Mouse (Mus musculus): ENCODE measurements at regions not wholly inside any gene's neighbourhood (a gene's known extent, or its start where the extent isn't known, plus 50 kb on each side); places are given as distances from the start of the nearest gene placed in this dataset.

DNA sequence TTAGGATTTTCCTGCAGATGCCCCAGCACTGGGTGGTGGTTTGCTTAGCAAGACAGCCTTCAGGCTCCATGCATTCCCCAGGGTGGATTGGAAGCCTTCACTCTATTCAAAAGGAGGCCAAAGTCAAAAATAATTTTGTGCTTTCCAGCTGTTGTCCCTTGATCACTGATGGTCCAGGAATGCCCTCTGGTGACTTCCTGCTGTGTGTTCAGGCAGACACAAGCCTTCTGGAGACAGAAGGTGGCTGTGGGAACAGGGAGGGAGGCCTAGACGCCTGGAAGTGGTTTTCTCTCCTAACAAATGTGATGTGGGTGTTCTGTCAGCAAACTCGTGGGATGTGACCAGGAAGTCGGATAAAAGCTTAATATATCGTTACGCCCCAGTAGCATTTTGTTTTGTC lies 81.3 kb downstream of the Atp6ap1l start:
- no peak overlapping the region for H3K4me3 ChIP-seq (replicated peaks)
- H3K4me2 ChIP-seq, result no peak overlapping the region
- H3K36me3 ChIP-seq, result no peaks in the 10 kb centered on the region
- no peak overlapping the region for H3K9ac ChIP-seq
- no peaks in the 10 kb centered on the region for H3K27me3 ChIP-seq
- no peaks in the 10 kb centered on the region for H3K4me1 ChIP-seq (replicated peaks)
- ATAC-seq (ENCODE audit: low read depth), result no peak
- H3K9me3 ChIP-seq (replicated peaks), result no peaks in the 10 kb centered on the region
- 48% methylated on average over 5 of the region's 5 CpGs for WGBS (ENCODE audit: insufficient replicate concordance)
- H3K27ac ChIP-seq, result no peak overlapping the region
- DNase-seq, result no peak

- Histone ChIP-seq H3K4me3 (replicated peaks) (no peak overlapping the region), H3K4me1 (replicated peaks) (no peaks in the 10 kb centered on the region), H3K9ac (no peak overlapping the region), H3K27ac (no peak overlapping the region), H3K36me3 (no peaks in the 10 kb centered on the region), H3K27me3 (no peaks in the 10 kb centered on the region), H3K4me2 (no peak overlapping the region), H3K9me3 (replicated peaks) (no peaks in the 10 kb centered on the region)
- WGBS (ENCODE audit: insufficient replicate concordance), result 78% methylated on average over 4 of the region's 4 CpGs
- ATAC-seq (ENCODE audit: low read depth), result no peak
- DNase-seq, result no peak
Observed at GRCm38 (mm10) chr13:90821898-90822297, 83.3 kb downstream of the Atp6ap1l start.

DNA sequence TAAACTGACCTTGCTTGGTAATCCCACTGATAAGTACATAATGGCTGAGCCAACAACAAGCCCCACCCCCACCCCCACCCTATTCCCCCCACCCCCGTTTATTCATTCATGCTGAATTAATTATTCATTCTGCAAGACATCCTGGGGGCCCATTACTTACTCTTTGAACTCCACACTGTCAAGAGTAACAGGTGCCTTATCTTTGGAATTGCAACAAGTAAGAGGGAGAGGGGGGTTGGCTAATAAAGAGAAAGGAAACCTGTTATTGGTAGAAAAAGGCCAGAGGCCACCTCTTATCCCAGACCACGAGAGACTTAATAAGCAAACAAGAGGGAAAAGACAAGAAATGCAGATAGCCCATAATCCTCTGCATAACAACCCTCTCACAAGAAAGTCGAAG lies 84.7 kb downstream of the Atp6ap1l start:
- H3K27ac ChIP-seq, result no peak overlapping the region
- H3K36me3 ChIP-seq, result no peaks in the 10 kb centered on the region
- H3K4me2 ChIP-seq, result no peak overlapping the region
- no peak overlapping the region for H3K4me3 ChIP-seq (replicated peaks)
- no peaks in the 10 kb centered on the region for H3K9me3 ChIP-seq (replicated peaks)
- no peaks in the 10 kb centered on the region for H3K4me1 ChIP-seq (replicated peaks)
- DNase-seq (no peak), ATAC-seq (ENCODE audit: low read depth) (no peak)
- 32% methylated on average over 3 of the region's 3 CpGs for WGBS (ENCODE audit: insufficient replicate concordance)
- H3K9ac ChIP-seq, result no peak overlapping the region
- H3K27me3 ChIP-seq, result no peaks in the 10 kb centered on the region

- ATAC-seq (ENCODE audit: low read depth) (no peak), DNase-seq (no peak)
- no peak overlapping the region for H3K27ac ChIP-seq
- WGBS (ENCODE audit: insufficient replicate concordance), result 50% methylated on average over 7 of the region's 7 CpGs
- H3K36me3 ChIP-seq, result no peaks in the 10 kb centered on the region
- no peaks in the 10 kb centered on the region for H3K27me3 ChIP-seq
- no peaks in the 10 kb centered on the region for H3K4me1 ChIP-seq (replicated peaks)
- H3K4me2 ChIP-seq, result no peak overlapping the region
- no peaks in the 10 kb centered on the region for H3K9me3 ChIP-seq (replicated peaks)
- no peak overlapping the region for H3K4me3 ChIP-seq (replicated peaks)
- no peak overlapping the region for H3K9ac ChIP-seq
Observed at GRCm38 (mm10) chr13:90819934-90820333, 85.2 kb downstream of the Atp6ap1l start.

DNA sequence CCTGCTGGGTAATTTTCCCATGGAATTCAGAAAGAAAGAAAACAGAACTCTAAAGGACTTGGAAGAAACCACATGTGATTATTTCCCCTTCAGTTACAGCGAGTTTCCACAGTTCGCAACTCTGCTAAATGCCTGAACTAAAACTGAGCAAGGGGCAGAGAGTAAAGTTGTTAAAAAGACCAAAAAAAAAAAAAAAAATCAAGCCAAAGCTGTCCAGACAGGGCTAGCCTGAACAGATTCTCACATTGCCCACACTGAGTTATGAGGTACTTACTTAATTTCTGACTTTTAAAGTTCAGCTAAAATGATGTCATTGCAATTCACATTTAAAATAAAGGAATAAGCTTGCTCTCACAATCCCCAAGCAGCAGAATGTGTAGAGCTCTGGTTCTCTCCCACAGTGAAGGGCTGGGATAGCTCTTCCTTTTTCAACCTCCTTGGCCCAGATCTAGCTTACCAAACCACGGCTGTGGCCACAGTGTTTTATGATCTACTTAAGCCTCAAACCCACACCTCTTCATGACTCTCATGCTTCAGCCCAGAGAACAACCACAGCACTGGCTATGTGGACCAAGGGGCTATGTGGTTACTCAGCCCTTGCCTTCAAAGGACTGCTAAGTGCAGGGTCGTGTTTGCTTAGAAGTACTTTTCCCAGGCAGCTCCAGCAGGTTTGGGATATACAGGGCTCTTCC lies 90.8 kb downstream of the Atp6ap1l start:
- Histone ChIP-seq H3K4me2 (no peak overlapping the region), H3K9ac (no peak overlapping the region), H3K4me3 (replicated peaks) (no peak overlapping the region), H3K27ac (no peak overlapping the region), H3K9me3 (replicated peaks) (no peaks in the 10 kb centered on the region), H3K36me3 (no peaks in the 10 kb centered on the region), H3K27me3 (no peaks in the 10 kb centered on the region), H3K4me1 (replicated peaks) (no peaks in the 10 kb centered on the region)
- ATAC-seq (ENCODE audit: low read depth), result no peak
- no peak for DNase-seq
- WGBS (ENCODE audit: insufficient replicate concordance), result 44% methylated on average over 4 of the region's 4 CpGs

- H3K36me3 ChIP-seq, result no peaks in the 10 kb centered on the region
- H3K4me1 ChIP-seq (replicated peaks), result no peaks in the 10 kb centered on the region
- H3K9me3 ChIP-seq (replicated peaks), result no peaks in the 10 kb centered on the region
- H3K4me2 ChIP-seq, result no peak overlapping the region
- WGBS (ENCODE audit: insufficient replicate concordance), result 60% methylated on average over 6 of the region's 6 CpGs
- H3K9ac ChIP-seq, result no peak overlapping the region
- no peak overlapping the region for H3K27ac ChIP-seq
- ATAC-seq (ENCODE audit: low read depth) (no peak), DNase-seq (no peak)
- H3K27me3 ChIP-seq, result no peaks in the 10 kb centered on the region
- H3K4me3 ChIP-seq (replicated peaks), result no peak overlapping the region
Observed at GRCm38 (mm10) chr13:90810011-90810410, 95.1 kb downstream of the Atp6ap1l start.

DNA sequence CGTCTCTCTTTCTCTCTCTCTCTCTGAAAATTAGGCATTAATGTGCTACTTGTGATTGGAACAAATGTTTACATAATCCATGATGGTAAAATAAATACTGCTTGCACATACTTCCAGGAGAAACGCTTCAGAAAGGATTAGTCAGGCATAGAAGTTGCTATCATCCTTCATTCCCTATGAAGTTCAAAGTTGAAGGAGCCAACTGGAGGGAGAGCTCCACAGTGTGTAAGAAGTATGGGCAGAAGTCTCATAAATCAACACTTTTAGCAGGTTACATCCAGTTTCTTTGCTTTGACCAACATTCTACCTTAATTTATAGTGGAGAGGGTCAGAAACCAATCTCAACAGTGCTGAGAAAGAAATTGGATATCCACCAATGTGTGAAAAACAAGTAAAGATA lies 105.5 kb downstream of the Atp6ap1l start:
- 44% methylated on average over 2 of the region's 2 CpGs for WGBS (ENCODE audit: insufficient replicate concordance)
- DNase-seq (no peak), ATAC-seq (ENCODE audit: low read depth) (no peak)
- Histone ChIP-seq H3K4me3 (replicated peaks) (no peak overlapping the region), H3K4me2 (no peak overlapping the region), H3K27ac (no peak overlapping the region), H3K9ac (no peak overlapping the region), H3K27me3 (no peaks in the 10 kb centered on the region), H3K4me1 (replicated peaks) (peaks cover 2% of the 10 kb centered on the region; the same call in 1 of the 2 replicates), H3K36me3 (no peaks in the 10 kb centered on the region), H3K9me3 (replicated peaks) (no peaks in the 10 kb centered on the region)

GRCm38 (mm10) chr13:90798791-90799542 lies 106.2 kb downstream of the Atp6ap1l start:
- Histone ChIP-seq H3K4me3 (replicated peaks) (no peak overlapping the region), H3K27ac (no peak overlapping the region), H3K4me1 (replicated peaks) (peaks cover 2% of the 10 kb centered on the region; the same call in 1 of the 2 replicates), H3K27me3 (no peaks in the 10 kb centered on the region), H3K9ac (no peak overlapping the region), H3K4me2 (no peak overlapping the region), H3K36me3 (no peaks in the 10 kb centered on the region), H3K9me3 (replicated peaks) (no peaks in the 10 kb centered on the region)
- DNase-seq, result no peak
- WGBS (ENCODE audit: insufficient replicate concordance), result 21% methylated on average over 6 of the region's 6 CpGs
- peak; percentile 36; the same call in 1 of the 2 replicates for ATAC-seq (ENCODE audit: low read depth)

- ATAC-seq (ENCODE audit: low read depth), result no peak
- Histone ChIP-seq H3K27me3 (no peaks in the 10 kb centered on the region), H3K4me1 (replicated peaks) (peaks cover 2% of the 10 kb centered on the region; the same call in 1 of the 2 replicates), H3K4me2 (no peak overlapping the region), H3K36me3 (no peaks in the 10 kb centered on the region), H3K27ac (no peak overlapping the region), H3K9me3 (replicated peaks) (no peaks in the 10 kb centered on the region), H3K4me3 (replicated peaks) (no peak overlapping the region), H3K9ac (no peak overlapping the region)
- WGBS (ENCODE audit: insufficient replicate concordance), result 26% methylated on average over 2 of the region's 2 CpGs
- DNase-seq, result no peak
Observed at GRCm38 (mm10) chr13:90798381-90798780, 106.8 kb downstream of the Atp6ap1l start.

GRCm38 (mm10) chr13:90797209-90797608 lies 107.9 kb downstream of the Atp6ap1l start:
- no peak overlapping the region for H3K9ac ChIP-seq
- WGBS (ENCODE audit: insufficient replicate concordance), result 77% methylated on average over 3 of the region's 3 CpGs
- no peaks in the 10 kb centered on the region for H3K27me3 ChIP-seq
- H3K4me1 ChIP-seq (replicated peaks), result peaks cover 2% of the 10 kb centered on the region; the same call in 1 of the 2 replicates
- DNase-seq (no peak), ATAC-seq (ENCODE audit: low read depth) (no peak)
- no peaks in the 10 kb centered on the region for H3K9me3 ChIP-seq (replicated peaks)
- no peak overlapping the region for H3K4me2 ChIP-seq
- H3K27ac ChIP-seq, result no peak overlapping the region
- H3K4me3 ChIP-seq (replicated peaks), result no peak overlapping the region
- no peaks in the 10 kb centered on the region for H3K36me3 ChIP-seq

GRCm38 (mm10) chr13:90796809-90797208 lies 108.3 kb downstream of the Atp6ap1l start:
- Histone ChIP-seq H3K4me2 (no peak overlapping the region), H3K9me3 (replicated peaks) (no peaks in the 10 kb centered on the region), H3K27me3 (no peaks in the 10 kb centered on the region), H3K4me1 (replicated peaks) (peaks cover 2% of the 10 kb centered on the region; the same call in 1 of the 2 replicates), H3K27ac (no peak overlapping the region), H3K36me3 (no peaks in the 10 kb centered on the region), H3K4me3 (replicated peaks) (no peak overlapping the region), H3K9ac (no peak overlapping the region)
- ATAC-seq (ENCODE audit: low read depth) (no peak), DNase-seq (no peak)
- WGBS (ENCODE audit: insufficient replicate concordance), result 78% methylated on average over 4 of the region's 4 CpGs

GRCm38 (mm10) chr13:90782435-90782834 lies 122.7 kb downstream of the Atp6ap1l start:
- Histone ChIP-seq H3K27ac (no peak overlapping the region), H3K9me3 (replicated peaks) (no peaks in the 10 kb centered on the region), H3K9ac (no peak overlapping the region), H3K36me3 (no peaks in the 10 kb centered on the region), H3K27me3 (no peaks in the 10 kb centered on the region), H3K4me1 (replicated peaks) (no peaks in the 10 kb centered on the region), H3K4me3 (replicated peaks) (no peak overlapping the region), H3K4me2 (no peak overlapping the region)
- DNase-seq (no peak), ATAC-seq (ENCODE audit: low read depth) (no peak)
- 65% methylated on average over 1 of the region's 1 CpGs for whole genome bisulfite sequencing (ENCODE audit: insufficient replicate concordance)
